Mouse (Mus musculus): ENCODE measurements at regions not wholly inside any gene's neighbourhood (a gene's known extent, or its start where the extent isn't known, plus 50 kb on each side); places are given as distances from the start of the nearest gene placed in this dataset.
"Not testable (repeated sequence)": the region's sequence is repeated elsewhere in the genome, so short reads cannot be mapped to it uniquely, and the experiment has no call there.

- DNase-seq, result peak; percentile 81 to 84
These were observed 76.5 kb upstream of the Col13a1 start for GRCm38 (mm10) chr10:62055408-62055807.

- no peak for DNase-seq
These were observed 70.9 kb upstream of the Col13a1 start for GRCm38 (mm10) chr10:62049782-62050192.

- DNase-seq, result no peak
These were observed 65.5 kb upstream of the Col13a1 start for GRCm38 (mm10) chr10:62044408-62044807.

GRCm38 (mm10) chr10:62039915-62040314 lies 61.0 kb upstream of the Col13a1 start:
- no peak for DNase-seq

- no peak for DNase-seq
These were observed 59.7 kb upstream of the Col13a1 start for GRCm38 (mm10) chr10:62038656-62039055.

GRCm38 (mm10) chr10:62037402-62038199 lies 58.7 kb upstream of the Col13a1 start:
- no peak for DNase-seq

GRCm38 (mm10) chr10:62036815-62037214 lies 57.9 kb upstream of the Col13a1 start:
- DNase-seq, result no peak

GRCm38 (mm10) chr10:62034291-62034690 lies 55.4 kb upstream of the Col13a1 start:
- no peak for DNase-seq

- peak; percentile 21 to 40 for DNase-seq
These were observed 54.8 kb upstream of the Col13a1 start for GRCm38 (mm10) chr10:62033748-62034147.

GRCm38 (mm10) chr10:62031986-62032385 lies 53.1 kb upstream of the Col13a1 start:
- DNase-seq, result not testable (repeated sequence)

GRCm38 (mm10) chr10:62029271-62029670 lies 50.4 kb upstream of the Col13a1 start:
- no peak for DNase-seq

Data from cerebellum, postnatal 14 days (tissue).